Mouse (Mus musculus): ENCODE results near the gene Lsr. TPM values are rescaled to one million over a fixed set of nuclear protein-coding genes. Genes with fewer than 3 reads are reported as not detected.
A peak's percentile ranks its signal among the peaks of the same experiment; 100 is the strongest.
"Not testable (repeated sequence)": the region's sequence is repeated elsewhere in the genome, so short reads cannot be mapped to it uniquely, and the experiment has no call there.

Lsr gene
- polyA plus RNA-seq, 1 experiment from 2014 or later: 24.1 TPM

DNA sequence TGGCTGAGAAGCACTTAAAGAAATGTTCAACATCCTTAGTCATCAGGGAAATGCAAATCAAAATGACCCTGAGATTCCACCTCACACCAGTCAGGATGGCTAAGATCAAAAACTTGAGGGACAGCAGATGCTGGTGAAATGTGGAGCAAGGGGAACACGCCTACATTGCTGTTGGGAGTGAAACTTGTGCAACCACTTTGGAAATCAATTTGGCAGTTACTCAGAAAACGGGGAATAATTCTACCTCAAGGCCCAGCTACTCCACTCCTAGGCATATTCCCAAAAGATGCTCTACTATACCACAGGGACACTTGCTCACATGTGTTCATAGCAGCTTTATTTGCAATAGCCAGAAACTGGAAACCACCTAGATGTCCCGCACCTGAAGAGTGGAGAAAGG is 23.4 kb downstream of the Lsr start:
- WGBS: 89% methylated on average over 3 of the region's 3 CpGs
- H3K9ac ChIP-seq (ENCODE audit: low read depth, low read length); H3K4me1 ChIP-seq (ENCODE audit: control insufficient read depth, insufficient read depth, low read depth, low read length); H3K27me3 ChIP-seq (replicated peaks; ENCODE audit: control insufficient read depth, insufficient read depth, low read length); H3K4me2 ChIP-seq (ENCODE audit: low read length); H3K4me3 ChIP-seq (ENCODE audit: low read length); ATAC-seq; H3K27ac ChIP-seq (ENCODE audit: low read depth, low read length); H3K9me3 ChIP-seq (ENCODE audit: control insufficient read depth, low read length): not testable (repeated sequence)
- peaks cover 26% of the 10 kb centered on the region for H3K36me3 ChIP-seq (ENCODE audit: control insufficient read depth, insufficient read depth, low read length)

- peaks cover 6% of the 10 kb centered on the region; the same call in 1 of the 2 replicates for H3K36me3 ChIP-seq (ENCODE audit: control insufficient read depth, insufficient read depth, low read length)
- H3K27me3 ChIP-seq (replicated peaks; ENCODE audit: control insufficient read depth, insufficient read depth, low read length): no peaks in the 10 kb centered on the region
- H3K27ac ChIP-seq (ENCODE audit: low read depth, low read length): no peak overlapping the region
- no peak overlapping the region for H3K4me2 ChIP-seq (ENCODE audit: low read length)
- H3K9ac ChIP-seq (ENCODE audit: low read depth, low read length): no peak overlapping the region
- no peak overlapping the region for H3K4me3 ChIP-seq (ENCODE audit: low read length)
- H3K9me3 ChIP-seq (ENCODE audit: control insufficient read depth, low read length): no peaks in the 10 kb centered on the region
- no peaks in the 10 kb centered on the region for H3K4me1 ChIP-seq (ENCODE audit: control insufficient read depth, insufficient read depth, low read depth, low read length)
- no peak for ATAC-seq
- WGBS: 96% methylated on average over 7 of the region's 7 CpGs
Observed at GRCm38 (mm10) chr7:30945876-30946275, 27.4 kb downstream of the Lsr start.

GRCm38 (mm10) chr7:30945466-30945865 is 27.8 kb downstream of the Lsr start:
- ATAC-seq; H3K9ac ChIP-seq (ENCODE audit: low read depth, low read length); H3K27ac ChIP-seq (ENCODE audit: low read depth, low read length); H3K4me3 ChIP-seq (ENCODE audit: low read length); H3K4me2 ChIP-seq (ENCODE audit: low read length); H3K36me3 ChIP-seq (ENCODE audit: control insufficient read depth, insufficient read depth, low read length); H3K27me3 ChIP-seq (replicated peaks; ENCODE audit: control insufficient read depth, insufficient read depth, low read length); H3K9me3 ChIP-seq (ENCODE audit: control insufficient read depth, low read length); H3K4me1 ChIP-seq (ENCODE audit: control insufficient read depth, insufficient read depth, low read depth, low read length): not testable (repeated sequence)
- 86% methylated on average over 7 of the region's 7 CpGs for WGBS

- not testable (repeated sequence) for H3K27ac ChIP-seq (ENCODE audit: low read depth, low read length); H3K9ac ChIP-seq (ENCODE audit: low read depth, low read length); H3K4me3 ChIP-seq (ENCODE audit: low read length); H3K36me3 ChIP-seq (ENCODE audit: control insufficient read depth, insufficient read depth, low read length); H3K9me3 ChIP-seq (ENCODE audit: control insufficient read depth, low read length); H3K4me2 ChIP-seq (ENCODE audit: low read length); H3K4me1 ChIP-seq (ENCODE audit: control insufficient read depth, insufficient read depth, low read depth, low read length); H3K27me3 ChIP-seq (replicated peaks; ENCODE audit: control insufficient read depth, insufficient read depth, low read length)
- ATAC-seq: 0 out of 2 replicates have a peak, but pooled peaks have one; percentile 6
- 68% methylated on average over 2 of the region's 2 CpGs for WGBS
Observed at GRCm38 (mm10) chr7:30944706-30945105, 28.6 kb downstream of the Lsr start.

GRCm38 (mm10) chr7:30943909-30944635 is 29.2 kb downstream of the Lsr start, which contains the start of gene Hamp:
Hamp (minus strand) TSS chr7:30944032.
- peak; percentile 27; the same call in 1 of the 2 replicates for ATAC-seq
- Histone ChIP-seq H3K27me3 (replicated peaks; ENCODE audit: control insufficient read depth, insufficient read depth, low read length) (no peaks in the 10 kb centered on the region), H3K27ac (ENCODE audit: low read depth, low read length) (no peak within 1 kb of the TSS), H3K9ac (ENCODE audit: low read depth, low read length) (no peak within 1 kb of the TSS), H3K36me3 (ENCODE audit: control insufficient read depth, insufficient read depth, low read length) (peaks cover 6% of the 10 kb centered on the region; the same call in 1 of the 2 replicates), H3K9me3 (ENCODE audit: control insufficient read depth, low read length) (no peaks in the 10 kb centered on the region), H3K4me2 (ENCODE audit: low read length) (no peak within 1 kb of the TSS), H3K4me1 (ENCODE audit: control insufficient read depth, insufficient read depth, low read depth, low read length) (no peaks in the 10 kb centered on the region), H3K4me3 (ENCODE audit: low read length) (no peak within 1 kb of the TSS)
- 70% methylated on average over 9 of the region's 9 CpGs for WGBS

- not testable (repeated sequence) for H3K9me3 ChIP-seq (ENCODE audit: control insufficient read depth, low read length); ATAC-seq; H3K36me3 ChIP-seq (ENCODE audit: control insufficient read depth, insufficient read depth, low read length); H3K4me2 ChIP-seq (ENCODE audit: low read length); H3K27me3 ChIP-seq (replicated peaks; ENCODE audit: control insufficient read depth, insufficient read depth, low read length); H3K4me3 ChIP-seq (ENCODE audit: low read length); H3K27ac ChIP-seq (ENCODE audit: low read depth, low read length); H3K9ac ChIP-seq (ENCODE audit: low read depth, low read length); H3K4me1 ChIP-seq (ENCODE audit: control insufficient read depth, insufficient read depth, low read depth, low read length)
- WGBS: 54% methylated on average over 3 of the region's 3 CpGs
Observed at GRCm38 (mm10) chr7:30942365-30942764, 30.9 kb downstream of the Lsr start.

GRCm38 (mm10) chr7:30940070-30940469 is 33.2 kb downstream of the Lsr start:
- H3K27ac ChIP-seq (ENCODE audit: low read depth, low read length); H3K36me3 ChIP-seq (ENCODE audit: control insufficient read depth, insufficient read depth, low read length); H3K4me2 ChIP-seq (ENCODE audit: low read length); H3K4me3 ChIP-seq (ENCODE audit: low read length); H3K4me1 ChIP-seq (ENCODE audit: control insufficient read depth, insufficient read depth, low read depth, low read length); H3K9ac ChIP-seq (ENCODE audit: low read depth, low read length); H3K9me3 ChIP-seq (ENCODE audit: control insufficient read depth, low read length); H3K27me3 ChIP-seq (replicated peaks; ENCODE audit: control insufficient read depth, insufficient read depth, low read length); ATAC-seq: not testable (repeated sequence)
- WGBS: 93% methylated on average over 1 of the region's 1 CpGs

DNA sequence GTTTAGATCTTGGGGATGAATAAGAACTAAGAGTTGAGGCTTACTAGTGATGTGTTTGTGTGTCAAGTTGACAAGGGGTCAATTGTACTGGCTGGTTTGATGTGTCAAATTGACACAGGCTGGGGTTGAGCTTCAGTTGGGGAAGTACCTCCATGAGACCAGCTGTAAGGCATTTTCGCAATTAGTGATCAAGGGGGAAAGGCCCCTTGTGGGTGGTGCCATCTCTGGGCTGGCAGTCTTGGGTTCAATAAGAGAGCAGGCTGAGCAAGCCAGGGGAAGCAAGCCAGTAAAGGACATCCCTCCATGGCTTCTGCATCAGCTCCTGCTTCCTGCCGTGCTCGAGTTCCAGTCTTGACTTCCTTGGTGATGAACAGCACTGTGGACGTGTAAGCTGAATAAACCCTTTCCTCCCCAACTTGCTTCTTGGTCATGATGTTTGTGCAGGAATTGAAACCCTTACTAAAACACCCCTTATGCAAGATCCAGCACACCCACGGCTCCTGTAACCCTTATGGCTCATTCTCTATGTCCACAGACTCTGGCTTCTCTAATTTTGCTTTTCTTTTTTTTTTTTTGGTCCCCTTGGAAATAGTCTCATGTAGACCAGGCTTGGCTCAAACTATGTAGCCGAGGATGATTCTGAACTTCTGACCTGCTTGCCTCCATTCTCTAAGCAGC is 37.7 kb downstream of the Lsr start:
- not testable (repeated sequence) for H3K27me3 ChIP-seq (replicated peaks; ENCODE audit: control insufficient read depth, insufficient read depth, low read length); H3K36me3 ChIP-seq (ENCODE audit: control insufficient read depth, insufficient read depth, low read length); H3K9ac ChIP-seq (ENCODE audit: low read depth, low read length); H3K27ac ChIP-seq (ENCODE audit: low read depth, low read length); H3K4me3 ChIP-seq (ENCODE audit: low read length); H3K4me2 ChIP-seq (ENCODE audit: low read length); H3K4me1 ChIP-seq (ENCODE audit: control insufficient read depth, insufficient read depth, low read depth, low read length); H3K9me3 ChIP-seq (ENCODE audit: control insufficient read depth, low read length); ATAC-seq
- WGBS: 82% methylated on average over 6 of the region's 6 CpGs

- H3K36me3 ChIP-seq (ENCODE audit: control insufficient read depth, insufficient read depth, low read length); H3K4me2 ChIP-seq (ENCODE audit: low read length); H3K27ac ChIP-seq (ENCODE audit: low read depth, low read length); H3K27me3 ChIP-seq (replicated peaks; ENCODE audit: control insufficient read depth, insufficient read depth, low read length); H3K9me3 ChIP-seq (ENCODE audit: control insufficient read depth, low read length); H3K4me1 ChIP-seq (ENCODE audit: control insufficient read depth, insufficient read depth, low read depth, low read length); ATAC-seq; H3K9ac ChIP-seq (ENCODE audit: low read depth, low read length); H3K4me3 ChIP-seq (ENCODE audit: low read length): not testable (repeated sequence)
- 84% methylated on average over 2 of the region's 2 CpGs for WGBS
Observed at GRCm38 (mm10) chr7:30924581-30924980, 48.7 kb downstream of the Lsr start, which contains the start of gene Hamp2. Hamp2 (minus strand) TSS chr7:30924681.
